Mouse (Mus musculus) MEL (cell line): ENCODE results near the gene Ptk7. TPM values are rescaled to one million over a fixed set of nuclear protein-coding genes. Genes with fewer than 3 reads are reported as not detected.

Source experiments
- DNase-seq: peaks from one replicate; pipeline ENCODE4 v3.0.0; 2011; ENCODE audit warnings: low read depth, low spot score
- H3K27ac ChIP-seq: 2 replicates; pipeline ENCODE4 v1.5.1; 2012; ENCODE audit warnings: low read depth, mild to moderate bottlenecking, control low read depth, low read length, moderate library complexity; ENCODE audit not compliant: control insufficient read depth
- H3K27me3 ChIP-seq, 2 experiments: fragments of 150-350 bp in 1 of 2; sonication (generic) in 1 of 2; 2 replicates each; pipeline ENCODE4 v1.6.1; 2012; ENCODE audit warnings: low read length in 2 of 2, mild to moderate bottlenecking in 2 of 2, improper control_type of control experiment in 1 of 2, moderate library complexity in 1 of 2; ENCODE audit not compliant: insufficient read depth in 2 of 2, control insufficient read depth in 1 of 2
- H3K36me3 ChIP-seq, 2 experiments: 2 replicates each; pipeline ENCODE4 v1.6.1; 2012 to 2014; ENCODE audit warnings: low read length in 2 of 2, improper control_type of control experiment in 1 of 2, inconsistent platforms in 1 of 2, mild to moderate bottlenecking in 1 of 2; ENCODE audit not compliant: insufficient read depth in 2 of 2, control insufficient read depth in 1 of 2
- H3K4me1 ChIP-seq, 2 experiments: fragments of 150-350 bp in 1 of 2; sonication (generic) in 1 of 2; 2 replicates each; pipeline ENCODE4 v1.6.1; 2012; ENCODE audit warnings: low read length in 2 of 2, improper control_type of control experiment in 1 of 2, mild to moderate bottlenecking in 1 of 2; ENCODE audit not compliant: insufficient read depth in 2 of 2, control insufficient read depth in 1 of 2
- H3K4me3 ChIP-seq, 2 experiments: fragments of 150-350 bp in 1 of 2; sonication (generic) in 1 of 2; 2 replicates each; pipeline ENCODE4 v1.5.1; 2012; ENCODE audit warnings: low read depth in 2 of 2, low read length in 2 of 2, mild to moderate bottlenecking in 2 of 2, moderate library complexity in 2 of 2, control low read depth in 1 of 2, improper control_type of control experiment in 1 of 2; ENCODE audit not compliant: control insufficient read depth in 1 of 2, insufficient read depth in 1 of 2
- H3K79me2 ChIP-seq: 2 replicates; pipeline ENCODE4 v1.6.1; 2012; ENCODE audit warnings: mild to moderate bottlenecking, low read length, moderate library complexity; ENCODE audit not compliant: control insufficient read depth, poor library complexity, insufficient read depth
- H3K9ac ChIP-seq: 2 replicates; pipeline ENCODE4 v1.6.1; 2012; ENCODE audit warnings: low read depth, mild to moderate bottlenecking, control low read depth, low read length, moderate library complexity; ENCODE audit not compliant: control insufficient read depth, poor library complexity, severe bottlenecking
- H3K9me3 ChIP-seq: fragments of 150-350 bp; sonication (generic); replicated peaks from 2 replicates; pipeline ENCODE4 v1.6.1; 2012; ENCODE audit warnings: mild to moderate bottlenecking, low read length, improper control_type of control experiment, moderate library complexity; ENCODE audit not compliant: insufficient read depth
- BHLHE40 ChIP-seq: IDR thresholded peaks from 2 replicates; pipeline ENCODE4 v1.6.1; 2012; ENCODE audit warnings: low read depth, mild to moderate bottlenecking, inconsistent platforms, low read length, improper control_type of control experiment, borderline replicate concordance
- CHD1 ChIP-seq: IDR thresholded peaks from 2 replicates; pipeline ENCODE4 v1.6.1; 2012; ENCODE audit warnings: low read depth, mild to moderate bottlenecking, inconsistent platforms, low read length, improper control_type of control experiment
- CTCF ChIP-seq, 3 experiments: IDR thresholded peaks in 2 of 3; conservative IDR thresholded peaks in 1 of 3; 2 replicates each; pipeline ENCODE4 v1.5.1; 2011 to 2012; ENCODE audit warnings: low read length in 3 of 3, low read depth in 2 of 3, mild to moderate bottlenecking in 2 of 3, improper control_type of control experiment in 1 of 3, inconsistent platforms in 1 of 3, mixed read lengths in 1 of 3, moderate library complexity in 1 of 3; ENCODE audit not compliant: control insufficient read depth in 1 of 3, insufficient read depth in 1 of 3, poor library complexity in 1 of 3, severe bottlenecking in 1 of 3
- E2F4 ChIP-seq: IDR thresholded peaks from 2 replicates; pipeline ENCODE4 v1.6.1; 2011; ENCODE audit warnings: low read depth, low read length, improper control_type of control experiment, borderline replicate concordance
- EP300 ChIP-seq, 2 experiments: IDR thresholded peaks; 2 replicates each; pipeline ENCODE4 v1.6.1; 2011; ENCODE audit warnings: improper control_type of control experiment in 2 of 2, low read length in 2 of 2, low read depth in 1 of 2, mild to moderate bottlenecking in 1 of 2
- HCFC1 ChIP-seq: IDR thresholded peaks from 2 replicates; pipeline ENCODE4 v1.6.1; 2012; ENCODE audit warnings: low read depth, mild to moderate bottlenecking, inconsistent platforms, low read length, improper control_type of control experiment, moderate library complexity
- MAFK ChIP-seq: IDR thresholded peaks from 2 replicates; pipeline ENCODE4 v1.6.1; 2011; ENCODE audit warnings: low read depth, mild to moderate bottlenecking, low read length, improper control_type of control experiment, borderline replicate concordance
- MAX ChIP-seq: IDR thresholded peaks from 2 replicates; pipeline ENCODE4 v1.6.1; 2011; ENCODE audit warnings: low read length, improper control_type of control experiment
- MXI1 ChIP-seq: IDR thresholded peaks from 2 replicates; pipeline ENCODE4 v1.6.1; 2011; ENCODE audit warnings: mild to moderate bottlenecking, low read depth, low read length, improper control_type of control experiment
- MYB ChIP-seq: IDR thresholded peaks from 2 replicates; pipeline ENCODE4 v1.6.1; 2011; ENCODE audit warnings: mild to moderate bottlenecking, low read depth, low read length, improper control_type of control experiment
- MYC ChIP-seq: IDR thresholded peaks from 2 replicates; pipeline ENCODE4 v1.6.1; 2011; ENCODE audit warnings: low read depth, mild to moderate bottlenecking, low read length, improper control_type of control experiment, moderate library complexity
- NELFE ChIP-seq: IDR thresholded peaks from 2 replicates; pipeline ENCODE4 v1.6.1; 2011; ENCODE audit warnings: low read depth, low read length, improper control_type of control experiment
- POLR2A ChIP-seq, 2 experiments: IDR thresholded peaks; 2 replicates each; pipeline ENCODE4 v1.6.1; 2011 to 2012; ENCODE audit warnings: low read length in 2 of 2, mild to moderate bottlenecking in 2 of 2, control low read depth in 1 of 2, improper control_type of control experiment in 1 of 2, low read depth in 1 of 2, moderate library complexity in 1 of 2; ENCODE audit not compliant: control insufficient read depth in 1 of 2, insufficient read depth in 1 of 2, poor library complexity in 1 of 2
- POLR2AphosphoS2 ChIP-seq: IDR thresholded peaks from 2 replicates; pipeline ENCODE4 v1.6.1; 2011; ENCODE audit warnings: low read length, improper control_type of control experiment
- RAD21 ChIP-seq: IDR thresholded peaks from 2 replicates; pipeline ENCODE4 v1.6.1; 2011; ENCODE audit warnings: mild to moderate bottlenecking, low read depth, low read length, improper control_type of control experiment
- RCOR1 ChIP-seq: IDR thresholded peaks from 2 replicates; pipeline ENCODE4 v1.6.1; 2012; ENCODE audit warnings: low read depth, mild to moderate bottlenecking, inconsistent platforms, low read length, improper control_type of control experiment
- SMC3 ChIP-seq: IDR thresholded peaks from 2 replicates; pipeline ENCODE4 v1.6.1; 2011; ENCODE audit warnings: low read depth, low read length, improper control_type of control experiment
- TCF12 ChIP-seq: IDR thresholded peaks from 2 replicates; pipeline ENCODE4 v1.6.1; 2014; ENCODE audit warnings: low read depth, mild to moderate bottlenecking, inconsistent platforms, low read length, improper control_type of control experiment, moderate library complexity
- UBTF ChIP-seq: IDR thresholded peaks from 2 replicates; pipeline ENCODE4 v1.6.1; 2012; ENCODE audit warnings: low read depth, mild to moderate bottlenecking, inconsistent platforms, low read length, improper control_type of control experiment, moderate library complexity, borderline replicate concordance; ENCODE audit not compliant: insufficient read depth
- USF2 ChIP-seq, 2 experiments: IDR thresholded peaks; 2 replicates each; pipeline ENCODE4 v1.6.1; 2011 to 2012; ENCODE audit warnings: improper control_type of control experiment in 2 of 2, low read length in 2 of 2, borderline replicate concordance in 1 of 2, inconsistent platforms in 1 of 2, low read depth in 1 of 2, mild to moderate bottlenecking in 1 of 2; ENCODE audit not compliant: insufficient read depth in 1 of 2
- ZC3H11A ChIP-seq: IDR thresholded peaks from 2 replicates; pipeline ENCODE4 v1.6.1; 2012; ENCODE audit warnings: low read depth, mild to moderate bottlenecking, inconsistent platforms, low read length, improper control_type of control experiment
- ZMIZ1 ChIP-seq: IDR thresholded peaks from 2 replicates; pipeline ENCODE4 v1.6.1; 2012; ENCODE audit warnings: low read depth, mild to moderate bottlenecking, inconsistent platforms, low read length, improper control_type of control experiment, moderate library complexity
- ZNF384 ChIP-seq: IDR thresholded peaks from 2 replicates; pipeline ENCODE4 v1.6.1; 2012; ENCODE audit warnings: low read depth, mild to moderate bottlenecking, inconsistent platforms, low read length, improper control_type of control experiment
- polyA plus RNA-seq, 2 experiments: library from polyadenylated mRNA; stranded (reverse) in 1 of 2; unstranded in 1 of 2; fragments of >175 nt in 1 of 2; fragments of >200 nt in 1 of 2; gene quantifications; 2 replicates each; pipeline versions ENCODE4 v1.2.1 to v1.2.4; 2012; ENCODE audit warnings: low replicate concordance in 2 of 2, low read depth in 1 of 2; ENCODE audit not compliant: insufficient read length in 2 of 2, insufficient read depth in 1 of 2, missing spikeins in 1 of 2
- total RNA-seq: library from RNA; depleted of rRNA; stranded (reverse); fragments of 300-350 nt; gene quantifications from 2 replicates; pipeline ENCODE4 v1.2.3, GENCODE M21; 2012

Gene Ptk7
- total and polyA plus RNA-seq, 3 experiments: 0.04 to 0.10 TPM; not detected in 1

GRCm38 (mm10) chr17:46602212-46602611 is 27.1 kb downstream of the Ptk7 start:
- Histone ChIP-seq H3K27ac (no peak overlapping the region), H3K79me2 (no peaks in the 10 kb centered on the region), H3K36me3 (no peaks in the 10 kb centered on the region), H3K4me1 (no peaks in the 10 kb centered on the region; a peak in 1 of 4 replicates), H3K9ac (no peak overlapping the region), H3K4me3 (no peak overlapping the region), H3K27me3 (no peaks in the 10 kb centered on the region; a peak in 1 of 4 replicates), H3K9me3 (no peaks in the 10 kb centered on the region)
- DNase-seq: no peak
- TF ChIP-seq E2F4 (no peak), MAX (no peak), USF2 (IDR thresholded peaks at IDR 0.05; ENCODE audit: borderline replicate concordance in 1 of 2, insufficient read depth in 1 of 2, low read depth in 1 of 2, low read length in 2 of 2) (no peak), MAFK (no peak), UBTF (no peak), ZMIZ1 (no peak), CHD1 (no peak), POLR2A (IDR thresholded peaks at IDR 0.05; ENCODE audit: control insufficient read depth in 1 of 2, insufficient read depth in 1 of 2, low read depth in 1 of 2, low read length in 2 of 2, poor library complexity in 1 of 2) (no peak), MXI1 (no peak), SMC3 (no peak), NELFE (no peak)

DNA sequence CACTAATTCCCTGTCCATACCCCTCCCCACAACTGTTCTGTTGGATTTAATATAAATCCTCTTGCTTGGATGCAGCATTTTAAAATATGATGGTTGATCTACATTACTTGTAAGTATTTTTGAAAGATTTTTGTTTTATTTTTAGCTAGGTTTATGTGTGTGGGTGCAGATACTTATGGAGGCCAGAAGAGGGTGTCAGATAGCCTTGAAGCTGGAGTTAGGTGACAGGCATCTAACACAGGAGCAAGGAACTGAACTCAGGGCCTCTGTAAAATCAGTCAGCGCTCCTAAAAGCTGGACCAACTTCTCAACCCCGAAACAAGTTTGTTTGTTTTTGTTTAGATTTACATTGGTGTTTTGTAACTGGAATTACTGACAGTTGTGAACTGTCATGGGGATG is 28.7 kb downstream of the Ptk7 start:
- Histone ChIP-seq H3K79me2 (no peaks in the 10 kb centered on the region), H3K9ac (no peak overlapping the region), H3K9me3 (no peaks in the 10 kb centered on the region), H3K27ac (no peak overlapping the region)
- TF ChIP-seq SMC3 (peak; percentile 46), RAD21 (peak; percentile 63), ZMIZ1 (no peak), ZC3H11A (peak; percentile 27; the same call in 1 of the 2 replicates), CTCF (IDR thresholded peaks at IDR 0.05 in 2 of 3, conservative IDR thresholded peaks at IDR 0.05 in 1 of 3; ENCODE audit: control insufficient read depth in 1 of 3, insufficient read depth in 1 of 3, low read depth in 2 of 3, low read length in 3 of 3, poor library complexity in 1 of 3, severe bottlenecking in 1 of 3) (peak in 1 of 3 experiments; percentile 54; a peak in 2 of 6 replicates), BHLHE40 (no peak), ZNF384 (0 out of 2 replicates have a peak, but pooled peaks have one; percentile 21)
- TF ChIP-seq, all 39 proteins: peak for 5
- Histone ChIP-seq H3K36me3 (no peaks in the 10 kb centered on the region), H3K4me1 (no peaks in the 10 kb centered on the region; a peak in 1 of 4 replicates), H3K4me3 (no peak overlapping the region), H3K27me3 (no peaks in the 10 kb centered on the region)
- peak; percentile 51 for DNase-seq

GRCm38 (mm10) chr17:46598963-46599362 is 30.3 kb downstream of the Ptk7 start:
- no peak for DNase-seq
- TF ChIP-seq UBTF: no peak
- no peak for TF ChIP-seq BHLHE40
- no peak for TF ChIP-seq CHD1
- TF ChIP-seq USF2 (IDR thresholded peaks at IDR 0.05; ENCODE audit: borderline replicate concordance in 1 of 2, insufficient read depth in 1 of 2, low read depth in 1 of 2, low read length in 2 of 2): no peak
- no peak for TF ChIP-seq TCF12
- TF ChIP-seq POLR2AphosphoS2: no peak
- no peak for TF ChIP-seq MYC
- no peak for TF ChIP-seq EP300 (IDR thresholded peaks at IDR 0.05; ENCODE audit: low read depth in 1 of 2, low read length in 2 of 2)
- no peak for TF ChIP-seq HCFC1
- TF ChIP-seq MAFK: no peak
- no peak for TF ChIP-seq MAX
- TF ChIP-seq ZC3H11A: no peak
- no peak for TF ChIP-seq RCOR1
- no peak for TF ChIP-seq MYB
- Histone ChIP-seq H3K27me3 (no peaks in the 10 kb centered on the region), H3K9me3 (no peaks in the 10 kb centered on the region), H3K4me1 (no peaks in the 10 kb centered on the region; a peak in 1 of 4 replicates), H3K36me3 (no peaks in the 10 kb centered on the region), H3K9ac (no peak overlapping the region), H3K4me3 (no peak overlapping the region), H3K79me2 (no peaks in the 10 kb centered on the region), H3K27ac (no peak overlapping the region)
